Mouse (Mus musculus) heart, adult 2 months (tissue): Measurements from ENCODE around the gene Sesn3. TPM values are rescaled to one million over a fixed set of nuclear protein-coding genes. Genes with fewer than 3 reads are reported as not detected.

ENCODE experiments used
- DNase-seq, 2 experiments: peaks; one replicate each; pipeline ENCODE4 v3.0.0; 2021
- H3K27ac ChIP-seq: fragments of 200-600 bp; 2 replicates; pipeline ENCODE4 v1.8.1; 2022
- H3K27me3 ChIP-seq: fragments of 200-500 bp; 2 replicates; pipeline ENCODE4 v1.6.1; 2012; ENCODE audit warnings: mild to moderate bottlenecking, low read length, inconsistent platforms, mixed read lengths; ENCODE audit not compliant: control insufficient read depth, insufficient read depth
- H3K36me3 ChIP-seq: fragments of 200-500 bp; 2 replicates; pipeline ENCODE4 v1.6.1; 2012; ENCODE audit warnings: low read length, inconsistent platforms; ENCODE audit not compliant: control insufficient read depth, insufficient read depth
- H3K4me1 ChIP-seq: fragments of 200-500 bp; 2 replicates; pipeline ENCODE4 v1.6.1; 2011; ENCODE audit warnings: low read length; ENCODE audit not compliant: control insufficient read depth, insufficient read depth
- H3K4me3 ChIP-seq: fragments of 200-600 bp; 2 replicates; pipeline ENCODE4 v1.8.1; 2022
- H3K79me2 ChIP-seq: fragments of 200-500 bp; replicated peaks from 2 replicates; pipeline ENCODE4 v1.6.1; 2012; ENCODE audit warnings: mild to moderate bottlenecking, inconsistent platforms, low read length, moderate library complexity, mixed read lengths; ENCODE audit not compliant: control insufficient read depth, insufficient read depth
- H3K9ac ChIP-seq: fragments of 200-500 bp; 2 replicates; pipeline ENCODE4 v1.6.1; 2012; ENCODE audit warnings: low read depth, mild to moderate bottlenecking, control low read depth, inconsistent platforms, low read length, mixed read lengths
- CTCF ChIP-seq: fragments of 200-600 bp; IDR thresholded peaks from 2 replicates; pipeline ENCODE4 v1.8.1; 2022; ENCODE audit warnings: antibody characterized with exemption, mild to moderate bottlenecking, moderate library complexity
- EP300 ChIP-seq: fragments of 200-500 bp; IDR thresholded peaks from 2 replicates; pipeline ENCODE4 v1.6.1; 2011; ENCODE audit warnings: low read depth, low read length, control low read depth; ENCODE audit not compliant: insufficient read depth
- POLR2A ChIP-seq: fragments of 200-500 bp; IDR thresholded peaks from 2 replicates; pipeline ENCODE4 v1.6.1; 2011; ENCODE audit warnings: mild to moderate bottlenecking, low read depth, low read length, control low read depth; ENCODE audit not compliant: insufficient read depth
- WGBS: fragments of 180-500 bp; shearing (Covaris S2); methylation state at CpG from one replicate; pipeline ENCODE4 v1.1.7; 2018; 5-methylcytosine and 5-hydroxymethylcytosine counted together
- intact Hi-C: fragments of 180-260 bp; cut with DNase I; formaldehyde crosslinking; loops from one replicate; pipeline ENCODE4 v1.15.1; 2025
- polyA plus RNA-seq: library from polyadenylated mRNA; depleted of rRNA; stranded (reverse); fragments of >200 nt; gene quantifications from 2 replicates; pipeline ENCODE4 v1.2.3, GENCODE M21; 2012
- total RNA-seq, 2 experiments: library from RNA; stranded (reverse); gene quantifications; 2 replicates each; pipeline ENCODE4 v1.2.3; 2021

Sesn3 gene
- total and polyA plus RNA-seq, 3 experiments, result 3.9 to 23.9 (median 21.0) TPM

DNA sequence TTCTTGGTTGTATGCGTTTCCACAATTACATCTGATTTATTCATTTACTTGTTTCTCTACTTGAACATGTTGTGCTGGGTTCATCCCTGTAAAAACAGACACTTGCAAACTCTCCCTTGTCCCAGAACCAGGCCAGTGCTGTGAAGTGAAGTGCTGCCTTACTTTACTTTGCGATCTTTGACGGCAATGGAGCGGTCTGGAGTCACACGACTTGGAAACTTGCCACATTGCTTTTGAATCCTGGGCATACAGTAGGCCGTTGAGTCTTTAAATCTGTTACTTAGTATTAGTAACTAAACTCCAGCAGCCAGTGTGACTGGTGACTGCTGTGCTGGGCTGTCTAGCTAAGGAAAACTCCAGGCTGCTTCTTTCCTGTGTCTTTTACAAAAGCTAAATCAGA lies 25.9 kb downstream of the Sesn3 start:
- no peak overlapping the region for H3K9ac ChIP-seq
- no peaks in the 10 kb centered on the region; the same call in 1 of the 2 replicates for H3K4me1 ChIP-seq
- no peak overlapping the region for H3K27ac ChIP-seq
- no peaks in the 10 kb centered on the region for H3K79me2 ChIP-seq
- intact Hi-C loops, result no loop called here
- H3K4me3 ChIP-seq, result no peak overlapping the region
- DNase-seq, result no peak
- TF ChIP-seq CTCF (no peak), POLR2A (no peak), EP300 (no peak)
- 68% methylated on average over 6 of the region's 6 CpGs for WGBS
- H3K27me3 ChIP-seq, result no peaks in the 10 kb centered on the region
- H3K36me3 ChIP-seq, result no peaks in the 10 kb centered on the region

DNA sequence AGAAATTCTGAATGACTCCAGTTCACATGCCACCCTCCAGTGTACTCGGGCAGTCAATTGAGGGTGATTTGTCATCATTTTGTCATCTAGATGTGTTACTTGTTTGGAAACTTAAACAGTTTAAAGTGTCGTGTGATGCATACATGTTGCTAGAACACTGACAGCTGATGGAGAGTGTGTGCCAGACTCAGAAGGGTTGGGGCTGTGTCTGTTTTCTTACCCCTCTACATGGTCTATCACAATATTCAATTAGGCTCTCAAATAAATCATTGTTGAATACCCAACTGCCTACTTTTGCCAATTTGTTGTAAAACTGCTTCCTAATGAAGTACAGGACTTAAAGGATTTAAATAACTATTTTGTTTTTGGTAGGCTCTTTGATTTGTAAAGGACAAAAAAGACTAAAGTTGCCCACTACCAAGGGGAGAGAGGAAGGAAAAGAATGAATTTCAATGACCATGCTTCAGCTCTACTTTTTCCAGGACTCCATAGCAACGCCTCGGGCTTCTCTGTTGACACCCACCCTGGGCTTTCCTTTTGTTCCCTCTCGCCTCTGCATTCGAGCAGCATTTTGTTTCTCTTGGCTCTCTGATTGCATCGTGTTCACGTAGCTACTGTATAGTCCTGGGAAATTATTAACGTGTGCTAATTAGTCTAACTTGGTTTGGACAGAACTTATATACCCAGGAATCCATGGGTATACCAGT lies 29.5 kb downstream of the Sesn3 start:
- no peak for TF ChIP-seq CTCF
- no peak for TF ChIP-seq EP300
- TF ChIP-seq POLR2A, result no peak
- no peak overlapping the region for H3K4me3 ChIP-seq
- no peak overlapping the region for H3K27ac ChIP-seq
- 62% methylated on average over 9 of the region's 9 CpGs for WGBS
- no peaks in the 10 kb centered on the region for H3K36me3 ChIP-seq
- no peaks in the 10 kb centered on the region for H3K79me2 ChIP-seq
- no peak overlapping the region for H3K9ac ChIP-seq
- no peak for DNase-seq
- no peaks in the 10 kb centered on the region; the same call in 1 of the 2 replicates for H3K4me1 ChIP-seq
- intact Hi-C loops, result no loop called here
- no peaks in the 10 kb centered on the region for H3K27me3 ChIP-seq

DNA sequence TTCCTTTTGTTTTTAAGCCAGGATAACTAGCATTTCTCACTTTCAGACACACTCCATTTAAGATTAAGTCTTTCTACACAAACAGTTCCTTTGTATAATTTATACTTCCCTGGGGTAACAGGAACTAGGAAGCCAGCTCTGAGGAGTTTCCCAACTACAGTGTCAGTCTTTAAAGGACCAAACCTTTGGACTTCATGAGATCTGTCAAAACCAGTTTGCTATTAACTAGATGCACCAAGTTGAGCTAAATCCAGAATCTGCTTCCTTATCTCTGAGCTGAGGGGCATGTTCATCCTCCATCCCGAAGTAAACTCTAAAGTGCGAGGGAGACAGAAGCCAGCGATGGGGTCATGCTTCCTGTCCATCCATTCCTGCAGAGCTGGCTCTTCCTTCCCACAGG lies 32.5 kb downstream of the Sesn3 start:
- no peak overlapping the region for H3K4me3 ChIP-seq
- TF ChIP-seq CTCF (no peak), POLR2A (no peak), EP300 (no peak)
- no peaks in the 10 kb centered on the region for H3K36me3 ChIP-seq
- H3K79me2 ChIP-seq, result no peaks in the 10 kb centered on the region
- no peak for DNase-seq
- H3K4me1 ChIP-seq, result no peaks in the 10 kb centered on the region
- intact Hi-C loops, result no loop called here
- no peak overlapping the region for H3K9ac ChIP-seq
- 56% methylated on average over 3 of the region's 3 CpGs for WGBS
- no peak overlapping the region for H3K27ac ChIP-seq
- no peaks in the 10 kb centered on the region for H3K27me3 ChIP-seq

DNA sequence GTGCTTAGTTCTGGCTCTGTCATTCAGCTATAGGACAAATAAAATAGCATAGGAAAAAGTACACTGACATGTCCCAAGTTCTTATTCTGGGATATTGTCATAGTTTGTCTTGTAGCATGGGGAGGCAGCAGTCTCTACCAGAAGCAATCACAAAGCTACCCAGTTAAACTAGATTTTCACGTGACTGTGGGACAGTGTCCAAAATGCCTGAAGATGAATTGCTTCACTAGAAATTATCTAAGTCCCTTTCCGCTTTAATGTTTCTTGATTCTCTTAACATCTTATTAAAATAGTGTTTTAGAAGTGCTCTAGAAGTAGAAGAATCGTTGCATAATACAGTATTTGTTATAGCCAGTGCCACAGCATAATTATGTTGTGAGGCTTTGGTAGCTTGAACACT lies 39.1 kb downstream of the Sesn3 start:
- DNase-seq, result no peak

DNA sequence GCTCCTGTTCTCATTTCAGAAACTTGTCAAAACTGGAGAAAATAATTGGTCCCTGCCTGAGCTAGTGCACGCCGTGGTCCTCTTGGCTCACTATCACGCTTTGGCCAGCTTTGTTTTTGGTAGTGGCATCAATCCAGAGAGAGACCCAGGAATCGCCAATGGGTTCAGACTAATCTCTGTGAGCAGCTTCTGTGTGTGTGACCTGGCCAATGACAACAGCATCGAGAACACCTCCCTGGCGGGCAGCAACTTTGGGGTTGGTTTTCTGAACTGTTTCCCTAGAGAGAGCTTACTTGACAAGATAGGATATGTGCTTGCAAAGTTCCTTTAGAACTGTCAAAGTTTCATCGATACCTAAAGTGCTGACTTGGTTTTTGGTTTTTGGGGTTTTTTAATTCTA lies 39.6 kb downstream of the Sesn3 start:
- Histone ChIP-seq H3K27me3 (no peaks in the 10 kb centered on the region), H3K79me2 (no peaks in the 10 kb centered on the region), H3K4me3 (no peak overlapping the region), H3K4me1 (no peaks in the 10 kb centered on the region), H3K27ac (no peak overlapping the region), H3K36me3 (no peaks in the 10 kb centered on the region), H3K9ac (no peak overlapping the region)
- no peak for DNase-seq
- 70% methylated on average over 7 of the region's 7 CpGs for WGBS
- TF ChIP-seq CTCF, result no peak
- no peak for TF ChIP-seq EP300
- TF ChIP-seq POLR2A, result no peak
- intact Hi-C loops, result no loop called here

More for the DNA sequence above, 39.1 kb downstream of the Sesn3 start:
- no peak overlapping the region for H3K4me3 ChIP-seq
- 75% methylated on average over 3 of the region's 3 CpGs for WGBS
- no peaks in the 10 kb centered on the region for H3K4me1 ChIP-seq
- H3K27me3 ChIP-seq, result no peaks in the 10 kb centered on the region
- no peak overlapping the region for H3K9ac ChIP-seq
- H3K79me2 ChIP-seq, result no peaks in the 10 kb centered on the region
- no peak overlapping the region for H3K27ac ChIP-seq
- TF ChIP-seq POLR2A, result no peak
- no peak for TF ChIP-seq CTCF
- TF ChIP-seq EP300, result no peak
- H3K36me3 ChIP-seq, result no peaks in the 10 kb centered on the region
- intact Hi-C loops, result no loop called here

- TF ChIP-seq POLR2A, result no peak
- TF ChIP-seq CTCF, result no peak
- 100% methylated on average over 1 of the region's 1 CpGs for WGBS
- no peak overlapping the region for H3K9ac ChIP-seq
- H3K27me3 ChIP-seq, result no peaks in the 10 kb centered on the region
- H3K27ac ChIP-seq, result no peak overlapping the region
- H3K4me3 ChIP-seq, result no peak overlapping the region
- no peaks in the 10 kb centered on the region for H3K4me1 ChIP-seq
- H3K36me3 ChIP-seq, result no peaks in the 10 kb centered on the region
- no peak for DNase-seq
- intact Hi-C loops, result no loop called here
- no peaks in the 10 kb centered on the region for H3K79me2 ChIP-seq
Observed at GRCm38 (mm10) chr9:14316618-14317017, 41.8 kb downstream of the Sesn3 start.
